Mouse (Mus musculus) hindbrain, embryonic 11.5 days (tissue): ENCODE data around the gene Orc2. TPM values are rescaled to one million over a fixed set of nuclear protein-coding genes. Genes with fewer than 3 reads are reported as not detected.

Experiments
- ATAC-seq: fragments of 200-750 bp; cut with Nextera tagmentation; 2 replicates; pipeline ENCODE4 v1.8.0; 2017; ENCODE audit warnings: mild to moderate bottlenecking, moderate TSS enrichment, moderate library complexity; ENCODE audit not compliant: low FRiP score
- DNase-seq: peaks from one replicate; pipeline ENCODE4 v3.0.0-alpha.2; 2015; ENCODE audit warnings: low spot score
- H3K27ac ChIP-seq: fragments of 300-500 bp; sonication (generic); 2 replicates; pipeline ENCODE4 v1.5.1; 2014; ENCODE audit warnings: mild to moderate bottlenecking, low read depth, low read length
- H3K27me3 ChIP-seq: fragments of 300-500 bp; sonication (generic); 2 replicates; pipeline ENCODE4 v1.6.1; 2014; ENCODE audit warnings: mild to moderate bottlenecking, low read length, moderate library complexity, mixed read lengths; ENCODE audit not compliant: control insufficient read depth, insufficient read depth
- H3K36me3 ChIP-seq: fragments of 300-500 bp; sonication (generic); 2 replicates; pipeline ENCODE4 v1.6.1; 2014; ENCODE audit warnings: mild to moderate bottlenecking, low read length, moderate library complexity, mixed read lengths; ENCODE audit not compliant: control insufficient read depth, insufficient read depth
- H3K4me1 ChIP-seq: fragments of 300-500 bp; sonication (generic); replicated peaks from 2 replicates; pipeline ENCODE4 v1.6.1; 2014; ENCODE audit warnings: low read length, mixed read lengths; ENCODE audit not compliant: control insufficient read depth, insufficient read depth
- H3K4me2 ChIP-seq: fragments of 300-500 bp; sonication (generic); replicated peaks from 2 replicates; pipeline ENCODE4 v1.6.1; 2014; ENCODE audit warnings: mild to moderate bottlenecking, low read depth, low read length
- H3K4me3 ChIP-seq: fragments of 300-500 bp; sonication (generic); 2 replicates; pipeline ENCODE4 v1.5.1; 2014; ENCODE audit warnings: low read depth, low read length
- H3K9ac ChIP-seq: fragments of 300-500 bp; sonication (generic); 2 replicates; pipeline ENCODE4 v1.6.1; 2014; ENCODE audit warnings: low read depth, low read length
- H3K9me3 ChIP-seq: fragments of 300-500 bp; sonication (generic); 2 replicates; pipeline ENCODE4 v1.6.1; 2016; ENCODE audit warnings: low read length; ENCODE audit not compliant: control insufficient read depth
- WGBS: fragments of 180-500 bp; shearing (Covaris S2); extraction: QIAGEN DNeasy Blood & Tissue Kit; methylation state at CpG from one replicate; pipeline ENCODE4 v1.1.7; 2014; 5-methylcytosine and 5-hydroxymethylcytosine counted together
- polyA plus RNA-seq: library from polyadenylated mRNA; unstranded; fragments of >200 nt; fragmentation: Nextera tagmentation; extraction: Ambion mirVana; gene quantifications from 2 replicates; pipeline ENCODE4 v1.2.1, GENCODE M21; 2014

Gene Orc2
- polyA plus RNA-seq, 1 experiment from 2014 or later: 42.1 TPM

DNA sequence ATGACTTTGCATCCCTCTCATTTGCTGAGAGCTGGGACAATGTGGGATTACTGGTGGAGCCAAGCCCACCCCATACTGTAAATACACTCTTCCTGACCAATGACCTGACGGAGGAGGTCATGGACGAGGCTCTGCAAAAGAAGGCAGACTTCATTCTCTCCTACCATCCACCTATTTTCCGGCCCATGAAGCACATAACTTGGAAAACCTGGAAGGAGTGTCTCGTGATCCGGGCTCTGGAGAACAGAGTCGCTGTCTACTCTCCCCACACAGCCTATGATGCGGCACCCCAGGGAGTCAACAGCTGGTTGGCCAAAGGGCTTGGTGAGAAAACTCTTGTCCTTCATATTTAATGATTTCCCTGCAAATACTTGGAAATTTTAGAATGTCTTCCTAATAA, 57.1 kb downstream of the Orc2 start:
- no peak for DNase-seq
- WGBS: 95% methylated on average over 7 of the region's 7 CpGs
- Histone ChIP-seq H3K4me1 (no peaks in the 10 kb centered on the region), H3K27ac (no peak overlapping the region), H3K4me2 (no peak overlapping the region), H3K4me3 (no peak overlapping the region), H3K27me3 (no peaks in the 10 kb centered on the region), H3K9ac (no peak overlapping the region), H3K36me3 (0 out of 2 replicates have a peak, but pooled peaks cover 4% of the 10 kb centered on the region), H3K9me3 (no peaks in the 10 kb centered on the region)
- no peak for ATAC-seq

DNA sequence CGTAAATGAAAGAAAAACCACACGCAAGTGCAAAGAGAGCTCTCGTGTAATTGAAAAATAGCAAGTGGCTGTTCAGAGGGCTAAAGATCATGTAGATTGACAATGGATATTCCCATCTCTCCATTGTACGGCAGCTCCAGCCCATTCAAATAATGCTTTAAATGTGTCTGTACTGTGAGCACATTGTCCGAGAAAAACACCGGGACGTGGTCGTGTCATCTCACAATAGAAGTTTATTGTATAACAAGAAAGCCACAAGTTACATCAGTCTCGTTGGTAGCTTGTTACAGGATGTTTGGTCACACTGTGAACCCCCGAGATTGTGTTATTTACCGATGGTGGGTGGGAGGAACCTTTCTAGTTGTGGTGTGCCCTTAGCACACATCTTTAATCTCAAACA, 59.0 kb downstream of the Orc2 start:
- Histone ChIP-seq H3K27me3 (no peaks in the 10 kb centered on the region), H3K4me1 (no peaks in the 10 kb centered on the region), H3K27ac (peak overlapping the region; percentile 49; the same call in 1 of the 2 replicates), H3K9ac (peak overlapping the region; percentile 68), H3K4me2 (peak overlapping the region; percentile 61), H3K36me3 (0 out of 2 replicates have a peak, but pooled peaks cover 1% of the 10 kb centered on the region), H3K9me3 (no peaks in the 10 kb centered on the region), H3K4me3 (peak overlapping the region; percentile 49)
- no peak for DNase-seq
- WGBS: 11% methylated on average over 11 of the region's 11 CpGs
- ATAC-seq: peak; percentile 8; the same call in 1 of the 2 replicates

DNA sequence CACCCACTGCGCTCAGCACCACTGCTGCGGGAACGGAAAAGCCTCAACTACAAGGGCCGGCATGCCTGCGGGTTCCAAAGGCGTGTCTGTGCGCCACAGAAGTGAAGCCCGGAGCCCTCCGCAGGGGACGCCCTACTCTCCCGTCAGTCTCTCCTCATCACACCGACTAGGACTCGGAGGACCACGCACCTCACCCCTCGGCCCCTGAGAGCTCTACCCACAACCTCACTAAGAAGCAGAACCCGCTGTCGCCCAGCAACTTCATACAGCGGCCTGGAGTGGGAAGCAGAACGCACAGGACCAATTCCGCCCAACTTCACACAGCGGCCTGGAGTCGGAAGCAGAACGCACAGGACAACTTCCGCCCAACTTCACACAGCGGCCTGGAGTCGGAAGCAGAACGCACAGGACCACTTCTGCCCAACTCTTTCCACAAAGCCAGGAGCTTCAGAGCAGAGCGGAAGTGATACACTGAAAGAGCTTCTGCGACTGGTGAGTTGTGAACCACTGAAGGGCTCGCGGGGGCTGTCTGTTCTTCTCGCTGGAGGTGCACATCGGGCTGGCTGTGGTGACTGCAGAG, 59.7 kb downstream of the Orc2 start, which contains the start of the genes Nif3l1 and Ppil3:
Gene Nif3l1, plus strand, starts transcription at position 9 of the 580 bp plus-strand sequence.
Gene Ppil3, minus strand, starts transcription at position 344 of the 580 bp plus-strand sequence.
- Histone ChIP-seq H3K4me1 (no peaks in the 10 kb centered on the region), H3K27ac (peak within 1 kb of the TSS; percentile 49), H3K36me3 (no peaks in the 10 kb centered on the region), H3K9me3 (no peaks in the 10 kb centered on the region), H3K27me3 (no peaks in the 10 kb centered on the region), H3K4me2 (peak within 1 kb of the TSS; percentile 61), H3K9ac (peak within 1 kb of the TSS; percentile 68), H3K4me3 (peak within 1 kb of the TSS; percentile 49)
- peak; percentile 94 for ATAC-seq
- peak; percentile 84 for DNase-seq
- under 1% methylated on average over 33 of the region's 33 CpGs for WGBS

DNA sequence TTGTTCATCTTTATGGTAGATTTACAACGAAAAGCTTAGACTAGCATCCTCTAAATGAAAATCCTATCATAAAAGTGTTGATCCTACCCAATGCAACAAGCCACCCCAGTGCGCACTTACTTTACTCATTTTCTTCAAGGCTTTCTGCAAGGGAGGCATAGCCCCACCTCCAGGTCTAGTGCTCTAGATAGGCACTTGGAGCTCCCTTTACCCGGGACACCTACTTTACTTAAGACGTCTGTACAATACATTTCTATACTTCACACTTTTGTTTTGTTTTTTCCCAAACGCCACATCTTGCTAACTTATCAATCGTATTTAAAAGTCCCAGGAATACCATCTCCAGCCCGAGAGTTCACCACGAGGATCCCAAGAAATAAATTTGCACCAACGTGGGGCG, 60.2 kb downstream of the Orc2 start:
- H3K27me3 ChIP-seq: no peaks in the 10 kb centered on the region
- peak overlapping the region; percentile 49 for H3K4me3 ChIP-seq
- H3K36me3 ChIP-seq: no peaks in the 10 kb centered on the region
- H3K4me2 ChIP-seq: peak overlapping the region; percentile 61
- H3K9ac ChIP-seq: peak overlapping the region; percentile 68
- H3K9me3 ChIP-seq: no peaks in the 10 kb centered on the region
- ATAC-seq: peak; percentile 5; the same call in 1 of the 2 replicates
- H3K4me1 ChIP-seq: no peaks in the 10 kb centered on the region
- WGBS: 15% methylated on average over 10 of the region's 10 CpGs
- peak overlapping the region; percentile 49 for H3K27ac ChIP-seq
- no peak for DNase-seq

DNA sequence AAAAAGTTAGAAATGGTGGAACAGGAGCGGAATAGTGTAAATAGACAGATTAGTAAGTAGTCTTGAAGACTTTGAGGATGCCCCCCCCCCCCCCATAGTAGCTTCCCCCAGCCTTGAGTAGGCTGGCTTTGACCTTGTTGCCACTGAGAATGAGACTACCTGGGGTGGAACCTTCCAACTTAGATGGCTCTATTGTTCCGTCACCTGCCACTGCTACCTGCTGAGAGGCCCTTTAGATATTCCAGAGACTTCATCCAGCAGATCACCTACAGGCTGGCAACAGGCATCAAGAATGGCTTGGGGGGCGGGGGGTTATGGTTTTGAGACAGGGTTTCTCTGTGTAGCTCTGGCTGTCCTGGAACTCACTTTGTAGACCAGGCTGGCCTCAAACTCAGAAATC, 80.4 kb downstream of the Orc2 start:
- Histone ChIP-seq H3K4me1 (no peaks in the 10 kb centered on the region), H3K9ac (no peak overlapping the region), H3K9me3 (no peaks in the 10 kb centered on the region), H3K4me3 (no peak overlapping the region), H3K4me2 (no peak overlapping the region), H3K27me3 (no peaks in the 10 kb centered on the region), H3K27ac (no peak overlapping the region), H3K36me3 (peaks cover 2% of the 10 kb centered on the region; the same call in 1 of the 2 replicates)
- WGBS: 75% methylated on average over 3 of the region's 3 CpGs
- no peak for DNase-seq
- ATAC-seq: no peak

DNA sequence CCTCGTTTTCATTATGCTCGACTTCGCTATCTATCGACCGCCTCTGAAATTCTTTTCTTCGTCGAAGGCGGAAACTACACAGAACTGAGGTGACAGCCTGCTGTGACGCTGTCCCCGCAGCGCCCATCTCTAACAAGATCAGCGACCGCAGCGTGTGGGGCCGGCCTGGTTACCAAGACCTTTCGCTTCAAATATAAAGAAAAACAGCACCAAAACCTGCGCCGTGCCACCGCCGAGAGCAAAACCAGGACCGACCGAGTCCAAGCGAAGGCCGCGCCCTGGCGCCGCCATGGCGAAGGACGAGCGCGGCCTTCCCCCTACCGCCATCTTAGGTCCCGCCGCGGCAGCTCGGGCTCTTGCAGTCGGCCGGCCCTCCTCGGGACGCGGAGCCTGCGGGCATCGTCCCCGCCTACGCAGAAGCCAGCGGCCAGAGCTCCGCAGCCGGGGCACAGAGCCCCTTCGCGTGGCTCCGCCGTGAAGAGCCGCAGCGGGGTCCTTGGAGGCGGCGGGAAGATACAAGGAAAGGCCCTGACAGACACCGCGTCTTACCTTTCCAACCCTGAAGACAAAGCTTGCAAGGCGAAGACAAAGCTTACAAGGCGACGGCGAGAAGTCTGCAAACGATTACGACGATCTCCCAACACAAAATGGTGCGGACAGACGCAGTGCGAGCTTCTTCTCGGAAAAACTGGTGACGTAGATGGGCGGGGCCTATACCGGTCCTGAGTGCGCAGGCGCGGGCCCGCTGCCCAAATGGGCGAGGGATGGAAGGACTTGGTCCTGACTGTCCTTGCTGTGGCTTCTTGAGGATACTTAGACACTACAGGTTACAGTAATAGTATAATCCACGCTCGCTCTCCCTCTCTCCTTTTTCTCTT, 81.3 kb downstream of the Orc2 start, which contains the start of gene Clk1:
Gene Clk1, minus strand, starts transcription at position 696 of the 878 bp plus-strand sequence.
- whole genome bisulfite sequencing: under 1% methylated on average over 76 of the region's 79 CpGs
- Histone ChIP-seq H3K4me2 (peak within 1 kb of the TSS; percentile 64), H3K36me3 (peaks cover 5% of the 10 kb centered on the region; the same call in 1 of the 2 replicates), H3K4me3 (peak within 1 kb of the TSS; percentile 100), H3K27me3 (no peaks in the 10 kb centered on the region), H3K27ac (peak within 1 kb of the TSS; percentile 97), H3K4me1 (no peaks in the 10 kb centered on the region), H3K9me3 (no peaks in the 10 kb centered on the region), H3K9ac (peak within 1 kb of the TSS; percentile 100)
- DNase-seq (peak; percentile 97), ATAC-seq (peak; percentile 97)

DNA sequence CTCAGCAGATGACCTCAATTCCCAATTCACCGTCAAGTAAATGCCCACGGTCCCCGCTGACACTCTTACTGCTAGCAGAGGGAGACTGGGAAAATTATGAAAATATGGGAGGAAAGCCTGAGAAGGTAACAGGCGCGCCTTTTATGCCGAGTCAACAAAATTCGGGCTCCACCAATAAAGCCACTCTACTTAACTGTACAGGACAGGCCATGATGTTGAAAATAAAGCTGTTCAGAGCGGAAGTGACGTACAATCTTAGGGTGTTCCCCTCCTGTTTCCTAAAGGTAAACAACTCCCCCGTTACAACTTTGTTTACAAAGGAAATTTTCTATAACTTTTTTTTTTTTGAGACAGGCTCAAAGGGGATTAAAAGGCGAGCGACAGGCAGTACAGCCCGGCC, 82.0 kb downstream of the Orc2 start:
- DNase-seq: peak; percentile 68
- peaks cover 8% of the 10 kb centered on the region; the same call in 1 of the 2 replicates for H3K36me3 ChIP-seq
- no peaks in the 10 kb centered on the region for H3K9me3 ChIP-seq
- H3K9ac ChIP-seq: peak overlapping the region; percentile 100
- no peaks in the 10 kb centered on the region for H3K27me3 ChIP-seq
- whole genome bisulfite sequencing: 13% methylated on average over 13 of the region's 13 CpGs
- peak overlapping the region; percentile 100 for H3K4me3 ChIP-seq
- ATAC-seq: peak; percentile 68; the same call in 1 of the 2 replicates
- no peaks in the 10 kb centered on the region for H3K4me1 ChIP-seq
- peak overlapping the region; percentile 64 for H3K4me2 ChIP-seq
- no peak overlapping the region for H3K27ac ChIP-seq

DNA sequence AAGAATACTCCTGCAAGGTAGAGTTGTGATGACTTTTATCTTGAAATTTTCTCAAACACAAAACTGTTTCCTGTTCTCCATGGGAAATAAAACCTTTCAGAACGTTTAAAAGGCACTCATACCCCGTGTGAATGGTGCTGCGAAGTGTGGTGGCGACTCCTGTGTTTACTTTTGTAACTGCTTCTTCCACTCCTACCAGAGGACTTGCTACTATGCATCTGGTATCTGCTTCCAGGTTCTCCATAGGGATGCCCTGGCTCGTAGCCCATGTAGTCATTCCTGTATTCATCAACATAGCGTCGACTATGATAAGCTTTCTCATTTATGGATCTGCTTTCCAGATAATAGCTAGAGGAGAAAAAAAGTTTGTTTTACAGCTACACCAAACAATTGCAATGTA, 83.9 kb downstream of the Orc2 start:
- Histone ChIP-seq H3K27ac (no peak overlapping the region), H3K9ac (no peak overlapping the region), H3K9me3 (no peaks in the 10 kb centered on the region), H3K36me3 (peaks cover 8% of the 10 kb centered on the region; the same call in 1 of the 2 replicates), H3K27me3 (no peaks in the 10 kb centered on the region), H3K4me2 (no peak overlapping the region), H3K4me1 (no peaks in the 10 kb centered on the region), H3K4me3 (no peak overlapping the region)
- DNase-seq: no peak
- ATAC-seq: no peak
- WGBS: 74% methylated on average over 7 of the region's 7 CpGs
